Mouse (Mus musculus) forebrain, embryonic 12.5 days (tissue): ENCODE results near the gene Nr2e3. TPM values are rescaled to one million over a fixed set of nuclear protein-coding genes. Genes with fewer than 3 reads are reported as not detected.

Experiments used
- ATAC-seq: fragments of 200-750 bp; cut with Nextera tagmentation; 2 replicates; pipeline ENCODE4 v1.8.0; 2017; ENCODE audit warnings: moderate TSS enrichment; ENCODE audit not compliant: low FRiP score
- H3K27ac ChIP-seq: fragments of 300-500 bp; sonication (generic); 2 replicates; pipeline ENCODE4 v1.5.1; 2016; ENCODE audit warnings: mild to moderate bottlenecking
- H3K27me3 ChIP-seq: fragments of 300-500 bp; sonication (generic); 2 replicates; pipeline ENCODE4 v1.6.1; 2016; ENCODE audit warnings: mild to moderate bottlenecking
- H3K36me3 ChIP-seq: fragments of 300-500 bp; sonication (generic); replicated peaks from 2 replicates; pipeline ENCODE4 v1.6.1; 2016; ENCODE audit warnings: mild to moderate bottlenecking
- H3K4me1 ChIP-seq: fragments of 300-500 bp; sonication (generic); 2 replicates; pipeline ENCODE4 v1.6.1; 2016
- H3K4me2 ChIP-seq: fragments of 300-500 bp; sonication (generic); 2 replicates; pipeline ENCODE4 v1.6.1; 2016; ENCODE audit warnings: mild to moderate bottlenecking, moderate library complexity
- H3K4me3 ChIP-seq: fragments of 300-500 bp; sonication (generic); replicated peaks from 2 replicates; pipeline ENCODE4 v1.5.1; 2016; ENCODE audit warnings: mild to moderate bottlenecking
- H3K9ac ChIP-seq: fragments of 300-500 bp; sonication (generic); 2 replicates; pipeline ENCODE4 v1.6.1; 2016; ENCODE audit warnings: mild to moderate bottlenecking
- H3K9me3 ChIP-seq: fragments of 300-500 bp; sonication (generic); 2 replicates; pipeline ENCODE4 v1.6.1; 2016
- WGBS: fragments of 180-500 bp; shearing (Covaris S2); methylation state at CpG from one replicate; pipeline ENCODE4 v1.1.7; 2016; 5-methylcytosine and 5-hydroxymethylcytosine counted together
- polyA plus RNA-seq: library from polyadenylated mRNA; unstranded; fragments of >200 nt; fragmentation: Nextera tagmentation; extraction: Ambion mirVana; gene quantifications from 2 replicates; pipeline ENCODE4 v1.2.1, GENCODE M21; 2016

Nr2e3 gene
- polyA plus RNA-seq, 1 experiment from 2014 or later = 0.15 TPM

DNA sequence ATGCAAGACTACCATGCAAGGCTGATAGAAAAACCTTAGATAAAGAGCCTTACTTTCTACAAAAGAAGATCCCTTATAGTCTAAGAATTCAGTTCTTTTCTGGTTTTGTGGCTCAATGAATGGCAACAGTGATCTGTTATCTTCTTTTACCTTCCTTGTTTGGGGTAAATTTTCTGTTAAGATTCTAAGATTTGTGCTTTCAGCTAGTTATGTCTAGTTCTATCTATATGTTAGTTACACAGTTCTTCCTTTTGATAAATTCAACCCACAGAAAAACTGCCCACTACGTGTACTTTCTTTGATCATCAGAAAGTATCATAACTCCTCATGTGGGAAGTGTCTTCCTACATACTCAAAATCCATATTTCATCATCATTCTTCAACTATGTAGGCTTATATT, 45.7 kb downstream of the Nr2e3 start:
- no peak for ATAC-seq
- peaks cover 4% of the 10 kb centered on the region; the same call in 1 of the 2 replicates for H3K36me3 ChIP-seq
- H3K4me1 ChIP-seq = no peaks in the 10 kb centered on the region
- H3K9me3 ChIP-seq = no peaks in the 10 kb centered on the region
- no peaks in the 10 kb centered on the region for H3K27me3 ChIP-seq
- H3K9ac ChIP-seq = no peak overlapping the region
- no peak overlapping the region for H3K4me2 ChIP-seq
- H3K27ac ChIP-seq = no peak overlapping the region
- WGBS = 94% methylated on average over 1 of the region's 1 CpGs
- no peak overlapping the region for H3K4me3 ChIP-seq

- no peak for ATAC-seq
- 86% methylated on average over 1 of the region's 1 CpGs for WGBS
- H3K4me2 ChIP-seq = no peak overlapping the region
Observed at GRCm38 (mm10) chr9:59903382-59903781, 57.1 kb downstream of the Nr2e3 start.

More at GRCm38 (mm10) chr9:59903382-59903781, 57.1 kb downstream of the Nr2e3 start:
- Histone ChIP-seq H3K27ac (no peak overlapping the region), H3K4me1 (no peaks in the 10 kb centered on the region), H3K36me3 (peaks cover 7% of the 10 kb centered on the region), H3K27me3 (no peaks in the 10 kb centered on the region), H3K9ac (no peak overlapping the region), H3K9me3 (no peaks in the 10 kb centered on the region), H3K4me3 (no peak overlapping the region)

Other genes with a start within 250 kb of the Nr2e3 start
- gene Senp8, start 209.9 kb downstream of the Nr2e3 start, polyA plus RNA-seq = 13.0 and 18.1 TPM in 2 replicates
- 20.9 and 22.7 TPM in 2 replicates for gene Myo9a, start 209.8 kb downstream of the Nr2e3 start, polyA plus RNA-seq